ENCODE assay signal across 9 mouse cellular contexts in the genomic region with DNA sequence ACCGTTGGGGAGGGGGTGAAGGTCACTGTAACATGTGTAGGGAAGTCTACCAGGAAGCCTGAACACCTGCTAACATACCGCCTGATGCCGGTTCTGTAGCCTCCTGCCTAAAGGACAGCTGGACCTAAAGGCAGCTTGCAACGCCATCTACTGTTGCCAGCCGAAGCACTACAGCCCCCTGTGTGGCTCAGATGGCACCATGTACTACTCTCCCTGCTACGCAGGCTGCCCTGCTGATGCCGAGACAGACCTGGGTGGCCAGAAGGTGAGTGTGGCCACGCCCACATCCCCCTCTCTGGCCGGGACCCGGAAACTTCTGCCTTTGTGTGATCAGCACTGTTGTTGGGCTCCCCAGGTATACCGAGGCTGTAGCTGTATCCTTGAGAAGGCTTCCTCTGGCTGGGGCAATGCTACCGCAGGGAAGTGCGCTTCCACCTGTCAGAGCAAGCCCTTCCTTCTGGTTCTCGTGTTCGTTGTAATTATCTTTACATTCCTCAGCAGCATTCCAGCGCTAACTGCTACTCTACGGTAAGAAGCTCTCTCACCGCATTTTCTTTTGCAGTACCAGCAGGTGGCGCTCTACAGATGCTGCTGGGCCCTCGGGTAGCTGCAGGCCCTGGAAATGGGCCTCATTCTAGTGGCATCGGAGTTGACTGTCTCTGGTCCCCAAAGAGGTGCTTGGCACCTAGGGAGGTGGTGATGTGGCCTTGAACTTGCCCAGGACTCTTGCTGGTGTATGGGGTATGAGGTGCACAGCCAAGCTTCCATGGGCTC. TPM values are rescaled to one million over a fixed set of nuclear protein-coding genes. Genes with fewer than 3 reads are reported as not detected.
DNase-seq lines count a peak whose midpoint lies in the region; ATAC-seq and TF ChIP-seq lines count a peak whose summit lies in the region.
"Had no signal": no experiment of that assay in that cellular context is flagged by ENCODE, and none has a peak within 500 bp of the region (broad histone marks: within the 10 kb centered on the region; RNA-seq: fewer than 3 reads in every experiment).

No protein-coding gene starts in this region.

- H3K27ac ChIP-seq in forebrain, postnatal 0 days (ENCODE audit: low read depth, low read length), result no peak overlapping the region
- H3K27ac ChIP-seq in midbrain, embryonic 11.5 days (ENCODE audit: low read depth, low read length), result no peak overlapping the region

- H3K9me3 ChIP-seq in forebrain, postnatal 0 days (ENCODE audit: low read length), result no peaks in the 10 kb centered on the region
- no peaks in the 10 kb centered on the region for H3K9me3 ChIP-seq in midbrain, embryonic 11.5 days (ENCODE audit: control insufficient read depth, low read length)
- H3K9me3 ChIP-seq: megakaryocyte, embryonic 14.5 days had no signal

- no peaks in the 10 kb centered on the region for H3K27me3 ChIP-seq in forebrain, postnatal 0 days (ENCODE audit: insufficient read depth, low read length)
- peaks cover 4% of the 10 kb centered on the region; the same call in 1 of the 2 replicates for H3K27me3 ChIP-seq in midbrain, embryonic 11.5 days (ENCODE audit: control insufficient read depth, insufficient read depth, low read length)
- H3K27me3 ChIP-seq: megakaryocyte, embryonic 14.5 days had no signal

- H3K4me2 ChIP-seq in forebrain, postnatal 0 days (ENCODE audit: low read depth), result no peak overlapping the region
- 0 out of 2 replicates have a peak overlapping the region, but pooled peaks have one; percentile 4 for H3K4me2 ChIP-seq in midbrain, embryonic 11.5 days

- no peak for DNase-seq in frontal cortex, postnatal 10 days (ENCODE audit: low spot score in 2 of 2)
- DNase-seq in A20 (ENCODE audit: low read depth, low spot score), result peak; percentile 79
- peak; percentile 28 for DNase-seq in adrenal gland, postnatal 25 days
- DNase-seq in forebrain, postnatal 0 days, result peak; percentile 76
- peak; percentile 49 for DNase-seq in kidney, postnatal 10 days
- peak; percentile 92 for DNase-seq in midbrain, embryonic 11.5 days (ENCODE audit: low spot score, missing footprints)
- peak; percentile 37 for DNase-seq in thymus, postnatal 14 days

- ATAC-seq in frontal cortex, adult (ENCODE audit: low TSS enrichment), result peak; percentile 69; the same call in 1 of the 2 replicates
- ATAC-seq in forebrain, postnatal 0 days, result peak; percentile 72
- peak; percentile 25; the same call in 1 of the 2 replicates for ATAC-seq in midbrain, embryonic 11.5 days (ENCODE audit: low FRiP score)

- no peak overlapping the region for H3K9ac ChIP-seq in forebrain, postnatal 0 days
- no peak overlapping the region for H3K9ac ChIP-seq in midbrain, embryonic 11.5 days (ENCODE audit: low read length)

- no peak overlapping the region for H3K4me3 ChIP-seq in forebrain, postnatal 0 days (ENCODE audit: low read depth, low read length)
- no peak overlapping the region for H3K4me3 ChIP-seq in midbrain, embryonic 11.5 days (ENCODE audit: low read depth, low read length)
- H3K4me3 ChIP-seq: megakaryocyte, embryonic 14.5 days had no signal

- H3K4me1 ChIP-seq in forebrain, postnatal 0 days (ENCODE audit: insufficient read depth), result no peaks in the 10 kb centered on the region
- H3K4me1 ChIP-seq in midbrain, embryonic 11.5 days (ENCODE audit: control insufficient read depth, insufficient read depth, low read length), result no peaks in the 10 kb centered on the region

- 6% methylated on average over 21 of the region's 21 CpGs for WGBS in forebrain, postnatal 0 days
- WGBS in midbrain, embryonic 11.5 days, result 5% methylated on average over 21 of the region's 21 CpGs

- H3K36me3 ChIP-seq in forebrain, postnatal 0 days (ENCODE audit: insufficient read depth), result no peaks in the 10 kb centered on the region; the same call in 1 of the 2 replicates
- no peaks in the 10 kb centered on the region for H3K36me3 ChIP-seq in midbrain, embryonic 11.5 days (ENCODE audit: control insufficient read depth, insufficient read depth, low read length)

- TF ChIP-seq CTCF in forebrain, postnatal 0 days (IDR thresholded peaks at IDR 0.05; ENCODE audit: low read depth), result peak; percentile 87

RNA-seq across cellular contexts. Expression of a gene that starts 16.4 kb away (rescaled TPM):
- total RNA-seq in adrenal gland, postnatal 25 days (2021), result 1.5 and 3.9 TPM in 2 replicates
- total RNA-seq in forebrain, postnatal 0 days (2014; rRNA removed), result 1.8 TPM in 2 replicates
- polyA plus RNA-seq in forebrain, postnatal 0 days (2015; fragmentation: Nextera tagmentation; extraction: Ambion mirVana), result 1.3 and 1.6 TPM in 2 replicates
- 4.9 and 5.5 TPM in 2 replicates for polyA plus RNA-seq in midbrain, embryonic 11.5 days (2014; fragmentation: Nextera tagmentation; extraction: Ambion mirVana)

RNA-seq across cellular contexts. Expression of a gene that starts 27.3 kb away (rescaled TPM):
- not detected in 2 replicates for total RNA-seq in adrenal gland, postnatal 25 days (2021)
- total RNA-seq in forebrain, postnatal 0 days (2014; rRNA removed), result 19.8 and 35.8 TPM in 2 replicates
- 13.2 and 18.1 TPM in 2 replicates for polyA plus RNA-seq in forebrain, postnatal 0 days (2015; fragmentation: Nextera tagmentation; extraction: Ambion mirVana)
- 0.04 and 0.14 TPM in 2 replicates for polyA plus RNA-seq in midbrain, embryonic 11.5 days (2014; fragmentation: Nextera tagmentation; extraction: Ambion mirVana)

Comparison
In these comparisons a context has a peak if more than half of its experiments do, and no peak if none do; other contexts are left out.
1. DNase-seq: peak in A20 (single experiment), adrenal gland, postnatal 25 days (single experiment), forebrain, postnatal 0 days (single experiment), kidney, postnatal 10 days (single experiment), midbrain, embryonic 11.5 days (single experiment) and thymus, postnatal 14 days (single experiment); none in frontal cortex, postnatal 10 days (0 of 2).
2. RNA of a gene that starts 27.3 kb away (total RNA-seq): 19.8 to 35.8 TPM in forebrain, postnatal 0 days; not detected in adrenal gland, postnatal 25 days; every median in the first group is over 10 times any median in the second.
3. Peak in every context shown above with its lines, with median percentiles within 50 percentile points of each other: ATAC-seq.